8 mouse cellular contexts compared by ENCODE assay signal in genomic region chr2:3748714-3749503, GRCm38 (mm10).
DNase-seq lines count a peak whose midpoint lies in the region; ATAC-seq and TF ChIP-seq lines count a peak whose summit lies in the region.

No protein-coding gene starts in this region.

- peak; percentile 32; the same call in 1 of the 2 replicates for ATAC-seq in cerebellum, adult (ENCODE audit: insufficient number of reproducible peaks, low FRiP score, low TSS enrichment)
- no peak for ATAC-seq in forebrain, postnatal 0 days

- peak overlapping the region; percentile 69 for H3K27ac ChIP-seq in thymus, adult 2 months (ENCODE audit: control insufficient read depth, insufficient read depth, low read length)
- no peak overlapping the region for H3K27ac ChIP-seq in forebrain, postnatal 0 days (ENCODE audit: low read depth, low read length)

- no peaks in the 10 kb centered on the region for H3K9me3 ChIP-seq in forebrain, postnatal 0 days (ENCODE audit: low read length)

- H3K9ac ChIP-seq in forebrain, postnatal 0 days = no peak overlapping the region

- no peak for DNase-seq in cerebellum, adult 8-10 months
- no peak for DNase-seq in thymus, adult 2 months
- no peak for DNase-seq in thymus, postnatal 0 days (ENCODE audit: low spot score)
- DNase-seq in large intestine, adult 2 months (ENCODE audit: low read depth, low spot score) = peak; percentile 88
- DNase-seq in urinary bladder, postnatal 25 days (ENCODE audit: low spot score) = peak; percentile 51
- no peak for DNase-seq in testis, postnatal 10 days (ENCODE audit: low spot score)
- DNase-seq in forebrain, postnatal 0 days = no peak

- TF ChIP-seq CTCF in thymus, adult 2 months (IDR thresholded peaks at IDR 0.05; ENCODE audit: borderline replicate concordance, control insufficient read depth, extremely low read depth, insufficient read depth, low read length, poor library complexity) = no peak
- no peak for TF ChIP-seq CTCF in forebrain, postnatal 0 days (IDR thresholded peaks at IDR 0.05; ENCODE audit: low read depth)

- no peak for TF ChIP-seq POLR2A in thymus, adult 2 months (IDR thresholded peaks at IDR 0.05; ENCODE audit: control insufficient read depth, extremely low read depth, insufficient read depth, low read length, poor library complexity)

- H3K27me3 ChIP-seq in thymus, adult 2 months (ENCODE audit: control insufficient read depth, insufficient read depth, low read length) = no peaks in the 10 kb centered on the region
- H3K27me3 ChIP-seq in forebrain, postnatal 0 days (ENCODE audit: insufficient read depth, low read length) = no peaks in the 10 kb centered on the region

- H3K4me3 ChIP-seq in thymus, adult 2 months (ENCODE audit: control insufficient read depth, insufficient read depth, low read length) = no peak overlapping the region
- H3K4me3 ChIP-seq in forebrain, postnatal 0 days (ENCODE audit: low read depth, low read length) = no peak overlapping the region

- peaks cover 50% of the 10 kb centered on the region for H3K4me1 ChIP-seq in thymus, adult 2 months (replicated peaks; ENCODE audit: control insufficient read depth, insufficient read depth, low read length)
- 0 out of 2 replicates have a peak, but pooled peaks cover 5% of the 10 kb centered on the region for H3K4me1 ChIP-seq in forebrain, postnatal 0 days (ENCODE audit: insufficient read depth)

- H3K4me2 ChIP-seq in forebrain, postnatal 0 days (ENCODE audit: low read depth) = no peak overlapping the region

- no peaks in the 10 kb centered on the region for H3K36me3 ChIP-seq in thymus, adult 2 months (ENCODE audit: control insufficient read depth, insufficient read depth, low read length)
- H3K36me3 ChIP-seq in forebrain, postnatal 0 days (ENCODE audit: insufficient read depth) = no peaks in the 10 kb centered on the region

- 78% methylated on average over 12 of the region's 12 CpGs for WGBS in thymus, adult 2 months
- WGBS in large intestine, adult 2 months = 26% methylated on average over 12 of the region's 12 CpGs
- WGBS in forebrain, postnatal 0 days = 79% methylated on average over 12 of the region's 12 CpGs

Comparison
In these comparisons a context has a peak if more than half of its experiments do, and no peak if none do; other contexts are left out.
1. DNase-seq: peak in large intestine, adult 2 months (single experiment) and urinary bladder, postnatal 25 days (single experiment); none in cerebellum, adult 8-10 months (single experiment), thymus, adult 2 months (single experiment), thymus, postnatal 0 days (single experiment), testis, postnatal 10 days (single experiment) and forebrain, postnatal 0 days (single experiment).